Mouse (Mus musculus): ENCODE measurements at regions not wholly inside any gene's neighbourhood (a gene's known extent, or its start where the extent isn't known, plus 50 kb on each side); places are given as distances from the start of the nearest gene placed in this dataset.
"Not testable (repeated sequence)": the region's sequence is repeated elsewhere in the genome, so short reads cannot be mapped to it uniquely, and the experiment has no call there.

DNA sequence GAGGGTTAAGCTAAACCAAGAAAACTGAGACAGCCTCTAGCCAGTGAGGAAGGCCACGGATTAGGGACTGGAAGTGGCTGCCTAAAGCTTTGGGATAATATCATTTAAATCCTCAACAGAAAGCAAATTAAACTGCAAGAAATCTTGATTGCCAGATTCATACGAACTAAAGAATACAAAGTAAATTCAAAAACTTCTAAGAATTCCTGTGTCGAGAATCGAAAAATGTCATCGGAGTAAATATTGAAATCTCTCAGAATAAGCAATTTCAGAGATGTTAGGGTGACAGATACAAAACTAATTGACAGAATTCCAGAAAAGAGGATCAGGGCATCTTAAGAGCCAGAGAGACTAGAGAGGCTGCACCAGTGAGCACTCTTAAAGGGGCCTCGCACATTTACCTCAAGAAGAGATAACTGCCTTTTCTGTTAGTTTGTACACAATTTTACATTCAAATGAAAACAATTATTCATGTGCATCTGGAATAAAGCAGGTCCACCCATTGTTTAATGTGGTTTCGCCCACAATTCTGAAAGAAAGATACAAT, 388.5 kb upstream of the 1700008P02Rik start:
- no peaks in the 10 kb centered on the region for H3K27me3 ChIP-seq (ENCODE audit: control insufficient read depth, insufficient read depth, low read length)
- peaks cover 4% of the 10 kb centered on the region; the same call in 1 of the 2 replicates for H3K4me1 ChIP-seq (replicated peaks; ENCODE audit: control insufficient read depth, insufficient read depth, low read length)
- H3K27ac ChIP-seq, result no peak overlapping the region
- DNase-seq (ENCODE audit: low spot score) (no peak), ATAC-seq (ENCODE audit: low FRiP score) (no peak)
- 68% methylated on average over 7 of the region's 7 CpGs for WGBS
- H3K4me2 ChIP-seq (replicated peaks), result no peak overlapping the region
- H3K36me3 ChIP-seq (replicated peaks; ENCODE audit: control insufficient read depth, insufficient read depth), result no peaks in the 10 kb centered on the region
- no peak overlapping the region for H3K4me3 ChIP-seq (replicated peaks; ENCODE audit: low read length)
- no peak overlapping the region for H3K9ac ChIP-seq
- H3K9me3 ChIP-seq (ENCODE audit: control insufficient read depth, low read length), result no peaks in the 10 kb centered on the region

DNA sequence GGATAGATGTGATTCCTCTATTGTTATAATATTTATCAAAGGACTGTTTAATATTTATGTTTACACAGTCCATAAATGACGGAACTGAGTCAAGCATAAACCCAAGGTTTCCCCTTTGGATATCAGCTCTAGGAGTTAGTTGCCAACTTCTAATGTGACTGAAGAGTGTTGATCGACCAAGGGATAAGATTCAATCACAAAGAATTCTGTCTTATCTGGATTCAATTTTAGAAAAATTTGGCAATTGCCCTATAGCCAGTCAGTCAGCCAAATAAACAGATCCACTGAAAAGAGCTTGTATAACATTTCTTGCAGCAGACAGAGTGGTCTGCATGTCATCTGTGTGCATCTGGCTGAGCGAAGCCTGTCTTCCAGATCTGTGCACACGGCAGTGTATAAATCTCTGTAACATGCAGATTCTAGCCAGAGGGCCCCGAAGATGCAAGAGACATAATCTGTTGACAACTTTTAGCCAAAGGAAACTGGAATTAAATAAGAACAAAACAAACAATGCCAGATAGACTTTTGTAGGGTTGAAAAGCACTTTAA, 387.6 kb upstream of the 1700008P02Rik start:
- no peak for DNase-seq (ENCODE audit: low spot score)
- H3K9ac ChIP-seq, result 0 out of 2 replicates have a peak overlapping the region, but pooled peaks have one; percentile 34
- no peak; the same call in 1 of the 2 replicates for ATAC-seq (ENCODE audit: low FRiP score)
- H3K36me3 ChIP-seq (replicated peaks; ENCODE audit: control insufficient read depth, insufficient read depth), result no peaks in the 10 kb centered on the region
- no peaks in the 10 kb centered on the region for H3K27me3 ChIP-seq (ENCODE audit: control insufficient read depth, insufficient read depth, low read length)
- 52% methylated on average over 5 of the region's 5 CpGs for WGBS
- H3K27ac ChIP-seq, result peak overlapping the region; percentile 59; the same call in 1 of the 2 replicates
- no peak overlapping the region for H3K4me3 ChIP-seq (replicated peaks; ENCODE audit: low read length)
- peaks cover 4% of the 10 kb centered on the region; the same call in 1 of the 2 replicates for H3K4me1 ChIP-seq (replicated peaks; ENCODE audit: control insufficient read depth, insufficient read depth, low read length)
- H3K9me3 ChIP-seq (ENCODE audit: control insufficient read depth, low read length), result no peaks in the 10 kb centered on the region
- H3K4me2 ChIP-seq (replicated peaks), result no peak overlapping the region

DNA sequence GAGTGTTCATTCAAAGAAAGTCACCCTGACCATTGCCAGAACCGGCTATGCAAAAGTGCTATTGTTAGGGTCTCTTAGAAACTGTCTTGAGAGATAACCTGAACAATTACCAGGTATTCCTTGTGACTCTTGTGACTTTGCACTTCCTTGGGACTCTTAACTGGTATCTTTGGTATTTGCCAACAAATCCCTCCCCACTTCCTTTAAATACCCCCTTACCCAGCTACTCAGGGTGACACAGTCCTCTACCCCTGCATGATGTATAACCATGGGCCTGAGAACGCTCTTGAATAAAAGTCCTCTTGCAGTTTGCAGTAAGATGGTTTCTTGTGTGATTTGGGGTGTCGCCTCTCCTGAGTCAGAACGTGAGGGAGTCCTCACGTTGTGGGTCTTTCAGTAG, 371.5 kb upstream of the 1700008P02Rik start:
- WGBS, result 79% methylated on average over 5 of the region's 5 CpGs
- DNase-seq (ENCODE audit: low spot score); H3K9me3 ChIP-seq (ENCODE audit: control insufficient read depth, low read length); H3K4me3 ChIP-seq (replicated peaks; ENCODE audit: low read length); ATAC-seq (ENCODE audit: low FRiP score); H3K27me3 ChIP-seq (ENCODE audit: control insufficient read depth, insufficient read depth, low read length); H3K4me2 ChIP-seq (replicated peaks); H3K9ac ChIP-seq; H3K4me1 ChIP-seq (replicated peaks; ENCODE audit: control insufficient read depth, insufficient read depth, low read length); H3K27ac ChIP-seq; H3K36me3 ChIP-seq (replicated peaks; ENCODE audit: control insufficient read depth, insufficient read depth): not testable (repeated sequence)

DNA sequence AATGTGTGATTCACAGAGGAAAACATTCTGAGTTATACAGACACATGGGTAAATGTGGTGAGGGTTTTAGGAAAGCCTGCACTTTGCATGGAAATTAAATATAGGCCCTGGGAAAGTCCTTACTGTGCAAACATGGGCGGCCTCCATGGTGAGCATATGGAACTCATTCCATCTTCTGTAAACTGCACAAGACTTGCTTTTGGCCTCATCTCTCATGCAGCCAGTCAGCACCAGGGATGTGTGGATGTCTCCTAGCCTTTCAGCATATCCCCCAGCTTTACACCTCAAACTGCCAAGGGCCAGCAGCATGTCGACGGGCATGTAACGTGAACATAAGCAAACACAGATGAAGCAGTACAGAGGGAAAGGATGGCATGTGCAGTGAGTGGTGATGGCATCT, 364.7 kb upstream of the 1700008P02Rik start:
- Histone ChIP-seq H3K4me3 (replicated peaks; ENCODE audit: low read length) (no peak overlapping the region), H3K9me3 (ENCODE audit: control insufficient read depth, low read length) (no peaks in the 10 kb centered on the region), H3K4me1 (replicated peaks; ENCODE audit: control insufficient read depth, insufficient read depth, low read length) (no peaks in the 10 kb centered on the region), H3K9ac (no peak overlapping the region), H3K4me2 (replicated peaks) (no peak overlapping the region), H3K36me3 (replicated peaks; ENCODE audit: control insufficient read depth, insufficient read depth) (no peaks in the 10 kb centered on the region), H3K27me3 (ENCODE audit: control insufficient read depth, insufficient read depth, low read length) (no peaks in the 10 kb centered on the region), H3K27ac (no peak overlapping the region)
- DNase-seq (ENCODE audit: low spot score), result no peak
- ATAC-seq (ENCODE audit: low FRiP score), result no peak
- WGBS, result 92% methylated on average over 4 of the region's 4 CpGs

DNA sequence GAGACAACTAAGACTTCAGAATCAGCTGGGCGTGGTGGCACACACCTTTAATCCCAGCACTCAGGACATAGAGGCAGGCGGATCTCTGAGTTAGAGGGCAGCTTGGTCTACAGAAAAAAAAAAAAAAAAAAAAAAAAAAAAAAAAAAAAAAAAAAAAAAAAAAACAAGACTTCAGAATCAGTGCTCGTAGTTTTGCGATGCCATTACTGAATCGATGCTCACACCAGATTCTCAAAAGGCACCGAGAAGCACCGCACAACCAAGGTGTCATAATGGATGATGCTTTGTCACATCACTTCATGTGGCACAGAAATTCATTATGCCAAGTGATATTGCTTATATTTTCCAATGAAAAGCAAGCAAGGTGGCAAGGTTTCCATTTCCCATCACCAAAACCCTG, 337.4 kb upstream of the 1700008P02Rik start:
- Histone ChIP-seq H3K4me1 (replicated peaks; ENCODE audit: control insufficient read depth, insufficient read depth, low read length) (no peaks in the 10 kb centered on the region), H3K4me3 (replicated peaks; ENCODE audit: low read length) (no peak overlapping the region), H3K4me2 (replicated peaks) (no peak overlapping the region), H3K27ac (no peak overlapping the region), H3K9ac (no peak overlapping the region), H3K36me3 (replicated peaks; ENCODE audit: control insufficient read depth, insufficient read depth) (no peaks in the 10 kb centered on the region), H3K27me3 (ENCODE audit: control insufficient read depth, insufficient read depth, low read length) (no peaks in the 10 kb centered on the region), H3K9me3 (ENCODE audit: control insufficient read depth, low read length) (no peaks in the 10 kb centered on the region)
- no peak for DNase-seq (ENCODE audit: low spot score)
- WGBS, result 97% methylated on average over 7 of the region's 7 CpGs
- no peak for ATAC-seq (ENCODE audit: low FRiP score)

DNA sequence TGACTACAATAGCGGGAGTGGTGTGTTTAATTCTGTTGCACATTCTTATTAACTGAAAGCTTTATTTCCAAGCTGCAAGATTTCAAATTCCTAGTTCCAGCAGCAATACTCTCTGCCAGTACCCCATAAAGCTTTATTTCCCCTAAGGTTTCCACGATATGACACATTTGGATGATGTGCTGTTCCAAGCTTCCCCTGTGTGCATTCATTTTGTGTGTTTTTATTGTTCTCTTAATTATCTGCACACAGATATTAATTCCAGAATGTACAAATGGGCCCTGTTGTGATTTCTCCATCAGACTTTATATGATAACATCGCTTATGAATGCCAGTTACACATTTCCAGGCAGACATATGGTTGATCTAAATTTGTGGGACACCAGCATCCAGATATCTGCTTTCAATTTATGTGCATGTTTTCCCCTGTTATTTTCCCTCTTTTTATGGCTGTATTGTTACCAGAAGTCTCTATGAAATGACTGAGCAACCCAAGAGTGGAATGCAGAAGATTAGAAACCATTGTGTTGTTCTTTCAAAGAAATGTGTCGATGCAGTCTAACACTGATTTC, 312.4 kb upstream of the 1700008P02Rik start:
- H3K27ac ChIP-seq, result no peak overlapping the region
- no peak overlapping the region for H3K4me3 ChIP-seq (replicated peaks; ENCODE audit: low read length)
- 68% methylated on average over 4 of the region's 4 CpGs for WGBS
- no peak overlapping the region for H3K4me2 ChIP-seq (replicated peaks)
- no peaks in the 10 kb centered on the region for H3K27me3 ChIP-seq (ENCODE audit: control insufficient read depth, insufficient read depth, low read length)
- ATAC-seq (ENCODE audit: low FRiP score) (peak; percentile 34; the same call in 1 of the 2 replicates), DNase-seq (ENCODE audit: low spot score) (no peak)
- no peak overlapping the region for H3K9ac ChIP-seq
- H3K36me3 ChIP-seq (replicated peaks; ENCODE audit: control insufficient read depth, insufficient read depth), result no peaks in the 10 kb centered on the region
- H3K4me1 ChIP-seq (replicated peaks; ENCODE audit: control insufficient read depth, insufficient read depth, low read length), result no peaks in the 10 kb centered on the region
- no peaks in the 10 kb centered on the region for H3K9me3 ChIP-seq (ENCODE audit: control insufficient read depth, low read length)

DNA sequence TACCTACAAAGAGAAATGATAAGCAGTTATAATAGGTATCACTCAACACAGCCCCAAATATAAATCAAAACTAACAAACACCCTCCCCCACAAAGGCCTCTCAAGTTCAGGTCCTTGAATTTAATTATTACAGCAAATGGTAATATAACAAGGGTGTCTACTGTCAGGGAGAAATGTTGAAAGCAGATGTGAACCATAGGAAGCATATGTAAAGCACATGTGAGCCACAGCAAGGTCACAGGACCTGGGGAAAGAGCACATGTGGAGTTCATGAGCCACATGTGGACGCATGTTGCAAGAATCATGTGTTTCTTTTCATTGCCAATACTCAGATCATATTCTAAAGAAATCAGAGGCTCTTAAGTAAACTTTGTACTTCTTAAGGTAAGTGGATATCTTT, 306.5 kb upstream of the 1700008P02Rik start:
- WGBS, result 85% methylated on average over 1 of the region's 1 CpGs
- no peak overlapping the region for H3K27ac ChIP-seq
- DNase-seq (ENCODE audit: low spot score), result no peak
- H3K36me3 ChIP-seq (replicated peaks; ENCODE audit: control insufficient read depth, insufficient read depth), result no peaks in the 10 kb centered on the region
- no peak overlapping the region for H3K9ac ChIP-seq
- no peaks in the 10 kb centered on the region for H3K9me3 ChIP-seq (ENCODE audit: control insufficient read depth, low read length)
- no peak overlapping the region for H3K4me2 ChIP-seq (replicated peaks)
- ATAC-seq (ENCODE audit: low FRiP score), result no peak
- no peak overlapping the region for H3K4me3 ChIP-seq (replicated peaks; ENCODE audit: low read length)
- no peaks in the 10 kb centered on the region for H3K27me3 ChIP-seq (ENCODE audit: control insufficient read depth, insufficient read depth, low read length)
- 0 out of 2 replicates have a peak, but pooled peaks cover 3% of the 10 kb centered on the region for H3K4me1 ChIP-seq (replicated peaks; ENCODE audit: control insufficient read depth, insufficient read depth, low read length)

DNA sequence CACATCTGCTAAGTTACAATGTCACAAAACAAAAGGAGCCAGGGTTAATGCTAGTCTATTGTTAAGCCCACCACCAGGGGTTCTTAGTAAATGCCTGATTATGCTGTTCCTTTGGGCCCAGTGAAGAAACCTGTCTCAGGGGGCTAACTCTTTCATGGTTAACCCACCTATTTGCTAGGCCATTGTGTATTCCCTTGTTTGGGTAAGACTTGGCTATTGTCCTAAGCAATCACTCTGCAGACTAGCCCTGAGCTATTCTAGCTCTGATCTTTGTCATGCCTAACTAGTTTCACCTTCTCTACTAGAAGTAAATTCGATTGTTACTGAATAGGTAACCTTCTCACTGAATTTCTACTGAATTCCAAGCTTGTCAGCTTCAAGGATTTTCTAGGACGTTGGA, 302.4 kb upstream of the 1700008P02Rik start:
- H3K36me3 ChIP-seq (replicated peaks; ENCODE audit: control insufficient read depth, insufficient read depth); ATAC-seq (ENCODE audit: low FRiP score); H3K9ac ChIP-seq; H3K9me3 ChIP-seq (ENCODE audit: control insufficient read depth, low read length); DNase-seq (ENCODE audit: low spot score); H3K27ac ChIP-seq; H3K4me3 ChIP-seq (replicated peaks; ENCODE audit: low read length); H3K27me3 ChIP-seq (ENCODE audit: control insufficient read depth, insufficient read depth, low read length); H3K4me2 ChIP-seq (replicated peaks); H3K4me1 ChIP-seq (replicated peaks; ENCODE audit: control insufficient read depth, insufficient read depth, low read length): not testable (repeated sequence)
- 48% methylated on average over 2 of the region's 2 CpGs for WGBS

DNA sequence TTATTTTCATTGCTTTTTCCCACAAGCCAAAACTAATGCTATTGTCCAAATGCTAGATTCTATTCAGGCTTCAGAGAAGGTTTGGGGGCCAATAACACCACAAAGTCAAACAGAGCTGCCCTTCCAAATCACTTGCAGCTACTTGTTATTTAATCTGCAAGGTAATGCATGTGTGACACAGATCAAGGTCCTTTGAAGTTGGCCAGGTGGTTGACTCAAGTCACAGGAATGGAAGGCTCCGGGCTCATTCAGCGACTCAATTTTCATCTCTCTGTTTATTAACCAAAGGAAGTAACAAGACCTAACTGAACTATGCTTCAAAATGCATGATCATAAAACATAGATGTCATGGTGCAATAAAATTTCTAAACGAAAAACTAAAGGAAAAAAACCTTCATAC, 300.0 kb upstream of the 1700008P02Rik start:
- H3K27me3 ChIP-seq (ENCODE audit: control insufficient read depth, insufficient read depth, low read length), result no peaks in the 10 kb centered on the region
- H3K4me1 ChIP-seq (replicated peaks; ENCODE audit: control insufficient read depth, insufficient read depth, low read length), result no peaks in the 10 kb centered on the region; the same call in 1 of the 2 replicates
- H3K9ac ChIP-seq, result no peak overlapping the region
- ATAC-seq (ENCODE audit: low FRiP score) (no peak), DNase-seq (ENCODE audit: low spot score) (no peak)
- no peak overlapping the region for H3K4me3 ChIP-seq (replicated peaks; ENCODE audit: low read length)
- no peaks in the 10 kb centered on the region for H3K36me3 ChIP-seq (replicated peaks; ENCODE audit: control insufficient read depth, insufficient read depth)
- no peak overlapping the region for H3K4me2 ChIP-seq (replicated peaks)
- WGBS, result 86% methylated on average over 3 of the region's 3 CpGs
- no peak overlapping the region for H3K27ac ChIP-seq
- no peaks in the 10 kb centered on the region for H3K9me3 ChIP-seq (ENCODE audit: control insufficient read depth, low read length)
